Mouse (Mus musculus): ENCODE data around the gene Zfp955a.

GRCm38 (mm10) chr17:33268907-33269306 is 14.0 kb upstream of the Zfp955a start:
- no peak for TF ChIP-seq CTCF (IDR thresholded peaks at IDR 0.05)
- TF ChIP-seq EP300 (IDR thresholded peaks at IDR 0.05): no peak
